Mouse (Mus musculus) C2C12 (cell line): ENCODE results near the gene Fam83b.

Source experiments
- CEBPB ChIP-seq: IDR thresholded peaks from one replicate; pipeline ENCODE4 v1.6.1; 2011; ENCODE audit warnings: low read depth, mild to moderate bottlenecking, control low read depth, moderate library complexity
- CTCF ChIP-seq: IDR thresholded peaks from one replicate; pipeline ENCODE4 v1.5.1; 2011; ENCODE audit not compliant: control insufficient read depth, insufficient read depth, insufficient read length
- MAX ChIP-seq: IDR thresholded peaks from one replicate; pipeline ENCODE4 v1.6.1; 2011; ENCODE audit warnings: mild to moderate bottlenecking, control low read depth
- MYOG ChIP-seq: IDR thresholded peaks from one replicate; pipeline ENCODE4 v1.6.1; 2011; ENCODE audit not compliant: control insufficient read depth, insufficient read length; ENCODE audit errors: extremely low read depth

DNA sequence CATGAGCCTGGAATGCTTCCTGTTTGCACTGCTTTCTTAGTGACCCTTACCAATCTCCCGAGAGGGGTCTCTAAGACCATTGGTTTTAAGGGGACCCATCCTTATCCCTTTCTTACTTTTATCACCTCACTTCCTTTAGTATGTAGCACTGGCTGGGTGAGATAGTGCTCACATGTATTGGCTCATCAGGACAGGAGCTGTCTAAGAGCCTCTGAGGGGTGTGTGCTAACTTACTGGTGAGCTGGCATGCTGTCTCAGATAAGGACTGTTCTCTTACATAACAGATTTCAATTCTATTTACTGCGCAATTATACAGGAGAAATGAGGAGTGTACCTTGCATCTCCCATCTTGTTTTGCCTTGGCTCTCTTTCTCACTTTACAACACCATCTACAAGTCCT lies 7.7 kb downstream of the Fam83b start:
- TF ChIP-seq CTCF (no peak), CEBPB (no peak), MYOG (no peak), MAX (no peak)
